Mouse (Mus musculus): ENCODE measurements around the gene Fbxw4.
"Not testable (repeated sequence)": the region's sequence is repeated elsewhere in the genome, so short reads cannot be mapped to it uniquely, and the experiment has no call there.

Fbxw4 gene

DNA sequence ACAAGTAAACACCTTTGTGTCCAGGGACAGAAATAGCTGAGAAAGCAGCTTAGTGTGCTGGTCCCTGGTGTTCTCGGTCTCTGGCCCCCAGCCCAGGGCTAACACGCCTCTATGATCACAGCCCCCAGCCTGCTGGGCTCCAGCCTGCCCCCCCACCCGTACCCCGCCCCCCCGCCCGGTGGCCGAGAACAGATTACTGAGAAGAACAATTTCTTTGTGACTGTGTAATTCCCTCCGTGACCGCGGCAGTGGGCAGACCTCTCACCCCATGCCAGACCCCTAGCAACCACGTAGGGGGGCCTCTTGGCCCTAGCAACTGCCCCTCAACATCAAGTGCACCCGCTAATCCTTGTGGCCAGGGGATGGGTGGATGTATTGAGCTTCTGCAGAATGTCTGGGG, 79.9 kb downstream of the Fbxw4 start:
- no peak for DNase-seq (ENCODE audit: low read depth, low spot score)

- DNase-seq (ENCODE audit: low read depth, low spot score) = no peak
Observed at GRCm38 (mm10) chr19:45579416-45579815, 80.7 kb downstream of the Fbxw4 start.

- DNase-seq (ENCODE audit: low read depth, low spot score) = no peak
Observed at GRCm38 (mm10) chr19:45578976-45579375, 81.1 kb downstream of the Fbxw4 start.

DNA sequence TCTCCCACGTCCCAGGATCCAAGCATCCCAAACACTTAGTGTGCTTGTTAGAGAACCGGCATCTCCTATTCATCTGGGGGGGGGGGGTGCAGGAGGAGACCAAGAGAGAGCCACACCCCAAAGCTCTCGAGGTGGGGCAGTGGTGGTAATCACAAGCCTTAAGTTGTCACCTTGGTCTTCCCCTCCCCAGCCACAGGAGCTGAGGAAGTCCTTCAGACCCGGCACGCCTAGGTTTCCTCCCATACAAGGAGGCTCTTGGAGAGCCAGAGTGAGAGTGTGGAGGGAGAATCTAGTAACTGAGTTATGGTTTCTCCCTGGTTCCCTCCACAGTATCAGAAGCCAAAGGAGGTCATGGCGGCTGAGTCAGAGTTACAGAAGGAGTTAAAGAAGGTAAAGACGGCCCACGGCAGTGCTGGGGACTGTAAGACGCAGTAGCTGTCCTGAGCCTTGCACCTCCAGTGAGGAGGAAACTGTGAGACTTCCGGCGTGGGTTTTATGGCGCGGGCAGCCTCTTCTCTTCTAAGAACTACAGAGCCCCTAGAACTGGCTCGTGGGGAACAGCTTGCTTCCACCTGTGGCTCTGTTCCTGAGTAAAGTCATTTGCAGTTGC, 82.9 kb downstream of the Fbxw4 start:
- no peak for DNase-seq (ENCODE audit: low read depth, low spot score)

DNA sequence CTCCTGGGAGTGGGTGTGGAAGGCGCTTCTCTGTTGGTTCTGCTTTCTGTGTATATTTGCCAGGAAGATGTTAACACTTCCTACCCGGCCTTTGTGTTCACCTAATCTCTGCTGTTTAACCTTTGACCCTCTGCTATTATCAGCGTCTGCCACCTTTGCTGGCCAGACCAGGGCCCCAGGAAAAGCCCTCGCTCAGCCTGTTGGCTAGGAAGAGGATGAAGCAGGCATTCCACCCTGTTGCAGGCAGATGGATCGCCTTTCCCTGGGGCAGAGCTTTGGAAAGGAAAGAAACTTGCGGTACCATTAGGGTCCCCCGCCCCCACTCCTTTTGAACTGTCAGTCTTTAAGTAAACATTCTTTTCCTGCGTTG, 84.5 kb downstream of the Fbxw4 start:
- DNase-seq (ENCODE audit: low read depth, low spot score) = no peak

DNA sequence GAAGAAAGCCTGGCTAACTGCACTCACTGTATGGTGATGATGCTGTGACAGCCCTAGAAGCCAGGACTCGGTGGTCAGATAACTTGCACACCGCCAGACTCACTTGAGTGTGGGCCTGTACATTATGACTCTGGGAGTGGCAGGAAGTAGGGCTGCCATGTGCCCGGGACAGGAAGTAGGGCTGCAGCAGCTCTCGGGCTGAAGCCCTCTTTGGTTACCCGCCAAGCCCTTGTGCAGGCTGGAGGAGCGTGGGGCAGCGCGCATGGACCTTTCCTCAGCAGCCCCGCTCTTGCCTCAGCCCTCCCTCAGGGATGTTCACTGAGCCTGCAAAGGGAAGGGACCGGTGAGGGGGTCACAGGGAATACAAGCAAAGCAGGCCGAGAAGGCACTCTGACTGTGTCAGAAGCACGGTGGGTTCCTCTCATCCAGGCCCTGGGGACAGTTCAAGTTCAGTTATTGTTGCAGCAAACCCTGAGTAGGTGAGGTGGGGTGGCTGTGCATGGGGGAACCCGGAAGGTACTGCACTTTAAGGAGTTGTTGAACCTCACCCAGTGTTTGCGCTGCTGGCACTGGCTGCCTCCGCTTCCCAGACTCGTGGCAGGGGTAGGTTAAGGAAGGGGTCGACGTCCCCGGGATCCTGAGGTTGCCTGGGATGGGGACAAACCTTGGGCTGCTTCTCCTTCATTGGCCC, 85.0 kb downstream of the Fbxw4 start:
- DNase-seq (ENCODE audit: low read depth, low spot score) = no peak

- DNase-seq (ENCODE audit: low read depth, low spot score) = no peak
Observed at GRCm38 (mm10) chr19:45574339-45574898, 85.7 kb downstream of the Fbxw4 start.

DNA sequence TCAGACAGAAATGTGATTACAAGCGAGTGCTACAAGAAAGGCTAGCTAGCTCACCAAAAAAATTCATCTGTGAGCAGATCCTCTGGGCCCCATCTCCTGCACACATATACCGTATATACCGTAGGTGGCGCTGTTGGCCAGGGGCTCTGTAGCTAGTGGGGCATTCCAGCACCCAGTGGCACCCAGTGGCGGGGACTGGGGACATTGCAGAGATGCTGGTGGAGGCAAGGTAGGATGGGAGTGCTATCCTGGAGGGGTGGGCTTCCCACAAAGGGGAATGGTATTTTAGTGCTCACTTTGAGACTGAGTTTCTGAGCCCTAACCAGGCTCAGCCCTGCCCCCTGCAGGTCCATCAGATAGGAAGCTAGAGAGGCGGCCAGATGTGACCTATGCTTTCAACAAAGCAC, 86.2 kb downstream of the Fbxw4 start:
- peak; percentile 53 for DNase-seq (ENCODE audit: low read depth, low spot score)

- no peak for DNase-seq (ENCODE audit: low read depth, low spot score)
Observed at GRCm38 (mm10) chr19:45573033-45573432, 87.1 kb downstream of the Fbxw4 start.

DNA sequence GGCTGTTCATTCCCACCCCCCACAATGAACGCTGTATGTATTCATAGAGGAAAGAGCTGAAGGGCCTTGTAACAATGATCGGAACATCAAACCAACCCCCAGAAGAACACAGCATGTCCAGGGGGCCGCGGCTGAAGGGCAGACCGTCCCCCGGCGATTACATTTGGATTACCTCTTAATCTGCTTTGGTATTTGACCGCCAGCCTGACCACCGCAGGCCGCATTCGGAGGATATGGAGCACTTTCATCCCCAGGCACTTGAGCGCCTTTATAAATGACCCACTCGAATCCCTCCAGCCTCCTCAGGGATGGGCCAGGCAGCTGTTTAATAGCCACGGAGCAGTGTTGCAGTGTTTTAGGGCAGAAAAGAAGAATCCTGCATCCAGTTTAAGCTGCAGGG, 92.7 kb downstream of the Fbxw4 start:
- DNase-seq (ENCODE audit: low read depth, low spot score) = no peak

DNA sequence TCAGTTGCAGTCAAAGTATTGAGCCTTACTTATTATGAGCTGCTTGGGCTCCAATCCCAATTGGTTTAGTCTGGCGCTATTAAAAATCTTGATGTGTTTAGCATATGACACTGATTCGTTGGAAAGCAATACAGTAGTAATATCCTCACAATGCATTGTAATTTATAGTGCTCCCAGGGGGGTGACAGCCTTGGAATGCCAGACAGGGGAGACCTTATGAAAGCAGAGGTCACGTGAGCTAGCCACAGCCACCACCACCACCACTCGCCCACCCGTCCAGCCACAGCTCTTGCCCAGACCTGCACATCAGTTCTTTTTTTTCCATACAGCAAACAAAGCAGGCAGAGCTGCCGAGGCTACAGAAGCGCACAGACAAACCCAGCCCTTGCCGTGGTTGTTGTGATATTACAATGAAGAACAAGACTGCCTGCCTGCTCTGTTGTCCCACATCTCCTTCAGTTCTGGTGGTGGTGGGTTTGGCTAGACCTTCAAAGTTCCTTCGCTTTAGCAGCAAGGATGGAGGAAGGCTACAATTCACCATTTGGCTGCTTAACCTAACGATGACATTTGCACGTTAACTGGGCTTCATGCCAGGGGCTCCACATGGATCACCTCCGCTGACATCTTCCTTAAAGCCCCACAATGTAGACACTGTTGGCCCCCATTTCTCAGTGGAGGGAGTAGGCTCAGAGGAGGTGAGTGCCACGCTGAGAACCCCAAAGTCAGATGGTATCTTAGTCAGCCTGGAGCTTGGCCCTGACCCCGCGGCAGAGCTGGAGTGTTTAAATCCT, 94.0 kb downstream of the Fbxw4 start:
- no peak for DNase-seq (ENCODE audit: low read depth, low spot score)

DNA sequence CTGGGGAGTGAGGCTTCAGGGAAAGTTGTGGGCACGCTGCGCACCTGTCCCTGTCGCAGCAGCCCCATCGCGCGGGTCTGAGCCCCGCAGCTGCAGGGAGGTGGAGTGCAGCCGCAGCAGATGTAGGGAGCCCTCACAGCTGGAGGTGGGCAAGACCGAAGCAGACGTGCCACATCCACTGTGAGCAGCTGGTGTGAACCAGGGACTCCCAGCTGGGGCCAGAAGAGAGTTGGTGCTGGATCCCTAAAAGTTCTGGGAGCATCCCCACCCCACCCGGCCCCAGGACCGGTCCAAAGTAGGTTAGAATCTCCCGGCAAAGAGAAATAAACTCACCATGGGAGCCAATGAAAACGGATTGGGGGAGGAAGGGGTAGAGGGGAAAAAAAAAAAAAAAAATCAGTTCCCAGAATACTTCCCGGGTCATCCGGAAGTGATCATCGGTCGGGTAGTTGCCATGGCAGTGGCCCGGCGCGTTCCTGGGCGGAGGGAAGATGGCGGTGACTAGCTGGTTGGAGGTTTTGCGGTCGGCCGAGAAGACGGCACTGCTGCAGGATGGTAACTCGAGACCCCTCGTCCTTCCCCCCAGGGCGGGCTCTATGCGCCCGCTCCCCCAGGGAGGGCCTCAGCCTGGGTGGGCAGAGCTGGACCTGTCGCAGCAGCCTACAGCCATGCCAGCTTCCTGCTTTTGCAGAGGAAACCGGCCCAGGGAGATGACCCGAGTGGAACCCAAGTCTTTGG, 99.8 kb downstream of the Fbxw4 start, which contains the start of the genes Poll and Gm17018:
Gene Poll, minus strand, starts transcription at position 379 of the 738 bp plus-strand sequence.
Gene Gm17018, plus strand, starts transcription at position 463 of the 738 bp plus-strand sequence.
- no peak for DNase-seq (ENCODE audit: low read depth, low spot score)

DNA sequence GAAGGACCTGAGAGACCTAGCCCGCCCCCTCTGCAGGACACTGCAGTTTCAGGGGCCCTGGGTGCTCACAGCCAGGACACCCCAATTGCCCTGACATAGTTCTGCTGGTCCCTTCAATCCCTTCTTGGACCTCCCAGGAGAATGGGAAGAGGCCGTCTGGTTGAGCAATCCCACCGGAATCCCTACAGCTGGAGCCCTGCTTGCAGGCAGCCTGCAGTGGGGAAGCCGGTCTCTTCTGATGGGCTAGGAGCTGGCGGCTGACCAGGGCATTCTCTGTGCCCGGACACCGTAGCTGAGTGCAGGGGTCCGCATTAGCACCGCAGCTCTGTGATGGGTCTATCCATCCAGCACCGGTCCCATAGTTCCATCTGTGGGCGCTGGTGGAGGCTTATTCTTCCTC, 106.0 kb downstream of the Fbxw4 start:
- no peak for DNase-seq (ENCODE audit: low read depth, low spot score)

GRCm38 (mm10) chr19:45552187-45552586, 107.9 kb downstream of the Fbxw4 start:
- no peak for DNase-seq (ENCODE audit: low read depth, low spot score)

- DNase-seq (ENCODE audit: low read depth, low spot score) = no peak
Observed at GRCm38 (mm10) chr19:45549948-45550347, 110.2 kb downstream of the Fbxw4 start.

DNA sequence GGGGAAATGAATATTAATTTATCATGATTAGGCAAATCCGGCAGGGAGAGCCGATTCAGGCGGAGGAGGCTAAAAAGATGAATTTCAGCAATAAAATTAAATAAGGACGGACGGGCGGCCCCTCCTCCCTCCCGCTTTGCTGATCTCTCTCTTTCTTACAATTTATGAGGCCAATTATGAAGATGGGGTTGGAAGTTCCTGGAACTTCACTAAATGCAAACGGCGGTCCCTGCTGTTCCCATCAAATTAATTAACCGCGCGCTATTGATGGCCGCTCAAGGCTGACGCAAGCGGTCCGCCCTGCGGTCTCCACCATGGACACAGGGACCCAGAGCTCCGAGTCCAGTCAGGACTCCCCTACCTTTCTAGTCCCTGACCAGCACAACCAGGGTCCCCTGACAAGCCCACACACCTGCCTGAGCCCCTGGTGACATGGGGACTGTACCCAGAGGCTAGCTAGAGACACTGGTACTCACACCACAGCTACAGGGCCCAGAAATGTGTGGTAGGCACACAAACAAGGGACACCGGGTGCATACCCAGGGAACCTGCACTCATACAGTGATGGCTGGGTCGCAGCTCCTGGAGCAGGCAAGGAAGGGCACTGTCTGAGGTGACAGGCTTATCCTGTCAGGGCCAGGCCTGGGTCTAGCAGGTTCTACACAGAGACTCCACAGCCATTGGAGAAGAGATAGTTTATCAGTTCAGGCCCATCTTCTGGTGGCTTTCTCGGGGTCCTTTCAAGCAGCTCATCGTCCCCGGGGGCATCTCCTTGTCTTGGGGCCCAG, 110.8 kb downstream of the Fbxw4 start:
- no peak for DNase-seq (ENCODE audit: low read depth, low spot score)

DNA sequence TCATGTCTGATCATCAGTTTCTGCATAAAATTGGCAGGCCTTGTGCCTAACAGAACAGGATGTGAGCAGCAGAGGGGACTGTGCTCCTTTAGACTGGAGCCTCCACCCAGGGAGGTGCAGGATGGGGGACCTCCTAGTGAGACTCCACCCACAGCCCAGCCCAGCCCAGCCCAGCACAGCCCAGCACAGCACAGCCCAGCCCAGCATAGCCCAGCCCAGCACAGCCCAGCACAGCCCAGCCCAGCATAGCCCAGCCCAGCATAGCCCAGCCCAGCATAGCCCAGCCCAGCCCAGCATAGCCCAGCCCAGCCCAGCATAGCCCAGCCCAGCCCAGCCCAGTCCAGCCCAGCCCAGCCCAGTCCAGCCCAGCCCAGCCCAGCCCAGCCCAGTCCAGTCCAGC, 111.9 kb downstream of the Fbxw4 start:
- DNase-seq (ENCODE audit: low read depth, low spot score) = not testable (repeated sequence)

GRCm38 (mm10) chr19:45544925-45545321, 115.2 kb downstream of the Fbxw4 start:
- DNase-seq (ENCODE audit: low read depth, low spot score) = peak; percentile 58

GRCm38 (mm10) chr19:45544152-45544924, 115.8 kb downstream of the Fbxw4 start:
- DNase-seq (ENCODE audit: low read depth, low spot score) = no peak

DNA sequence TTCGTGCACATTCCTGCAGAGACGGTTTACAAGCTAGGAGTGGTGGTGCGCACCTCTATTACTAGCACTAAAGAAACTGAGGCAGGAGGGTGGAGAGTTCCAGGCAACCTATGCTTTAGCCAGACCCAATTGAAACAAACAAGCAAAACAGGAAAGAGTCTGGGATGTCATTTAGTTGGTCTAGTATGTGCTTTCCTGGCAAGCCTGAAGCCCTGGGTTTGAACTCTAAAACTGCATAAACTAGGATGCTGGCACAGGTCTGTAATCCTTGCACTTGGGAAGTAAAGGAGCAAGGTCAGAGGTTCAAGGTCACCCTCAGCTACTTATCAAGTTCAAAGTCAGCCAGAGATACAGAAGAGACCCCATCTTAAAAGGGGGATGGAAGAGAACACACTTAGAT, 118.1 kb downstream of the Fbxw4 start:
- no peak for DNase-seq (ENCODE audit: low read depth, low spot score)
